Mouse (Mus musculus) kidney, postnatal 0 days (tissue): ENCODE data around the gene Arhgap9. TPM values are rescaled to one million over a fixed set of nuclear protein-coding genes. Genes with fewer than 3 reads are reported as not detected.

ENCODE experiments used
- ATAC-seq: fragments of 200-750 bp; cut with Nextera tagmentation; replicated peaks from 2 replicates; pipeline ENCODE4 v1.8.0; 2017; ENCODE audit warnings: low read depth, moderate number of reproducible peaks, moderate TSS enrichment, moderate library complexity; ENCODE audit not compliant: low FRiP score
- DNase-seq: peaks from one replicate; pipeline ENCODE4 v3.0.0-alpha.2; 2016; ENCODE audit warnings: low spot score
- H3K27ac ChIP-seq: fragments of 300-500 bp; sonication (generic); 2 replicates; pipeline ENCODE4 v1.5.1; 2014; ENCODE audit warnings: mild to moderate bottlenecking
- H3K27me3 ChIP-seq: fragments of 300-500 bp; sonication (generic); 2 replicates; pipeline ENCODE4 v1.6.1; 2014; ENCODE audit warnings: low read length, mixed read lengths; ENCODE audit not compliant: insufficient read depth
- H3K36me3 ChIP-seq: fragments of 300-500 bp; sonication (generic); 2 replicates; pipeline ENCODE4 v1.6.1; 2014; ENCODE audit warnings: low read length, mixed read lengths; ENCODE audit not compliant: insufficient read depth
- H3K4me1 ChIP-seq: fragments of 300-500 bp; sonication (generic); replicated peaks from 2 replicates; pipeline ENCODE4 v1.6.1; 2014; ENCODE audit warnings: antibody characterized with exemption, low read length, mixed read lengths; ENCODE audit not compliant: insufficient read depth
- H3K4me2 ChIP-seq: fragments of 300-500 bp; sonication (generic); 2 replicates; pipeline ENCODE4 v1.6.1; 2014; ENCODE audit warnings: mild to moderate bottlenecking, low read length, moderate library complexity, mixed read lengths
- H3K4me3 ChIP-seq: fragments of 300-500 bp; sonication (generic); replicated peaks from 2 replicates; pipeline ENCODE4 v1.5.1; 2014; ENCODE audit warnings: low read depth, low read length
- H3K9ac ChIP-seq: fragments of 300-500 bp; sonication (generic); 2 replicates; pipeline ENCODE4 v1.6.1; 2014; ENCODE audit warnings: low read depth, low read length
- H3K9me3 ChIP-seq: fragments of 300-500 bp; sonication (generic); replicated peaks from 2 replicates; pipeline ENCODE4 v1.6.1; 2016; ENCODE audit warnings: low read length, inconsistent platforms, mixed read lengths
- CTCF ChIP-seq: IDR thresholded peaks from 2 replicates; pipeline ENCODE4 v1.5.1; 2016; ENCODE audit warnings: antibody characterized with exemption, low read depth, mild to moderate bottlenecking, moderate library complexity
- WGBS: fragments of 180-500 bp; shearing (Covaris S2); extraction: QIAGEN DNeasy Blood & Tissue Kit; methylation state at CpG from one replicate; pipeline ENCODE4 v1.1.7; 2014; 5-methylcytosine and 5-hydroxymethylcytosine counted together
- polyA plus RNA-seq: library from polyadenylated mRNA; unstranded; fragments of >200 nt; fragmentation: Nextera tagmentation; extraction: Ambion mirVana; gene quantifications from 2 replicates; pipeline ENCODE4 v1.2.1, GENCODE M21; 2015

Arhgap9 gene
- polyA plus RNA-seq, 1 experiment from 2014 or later, result 3.8 TPM

DNA sequence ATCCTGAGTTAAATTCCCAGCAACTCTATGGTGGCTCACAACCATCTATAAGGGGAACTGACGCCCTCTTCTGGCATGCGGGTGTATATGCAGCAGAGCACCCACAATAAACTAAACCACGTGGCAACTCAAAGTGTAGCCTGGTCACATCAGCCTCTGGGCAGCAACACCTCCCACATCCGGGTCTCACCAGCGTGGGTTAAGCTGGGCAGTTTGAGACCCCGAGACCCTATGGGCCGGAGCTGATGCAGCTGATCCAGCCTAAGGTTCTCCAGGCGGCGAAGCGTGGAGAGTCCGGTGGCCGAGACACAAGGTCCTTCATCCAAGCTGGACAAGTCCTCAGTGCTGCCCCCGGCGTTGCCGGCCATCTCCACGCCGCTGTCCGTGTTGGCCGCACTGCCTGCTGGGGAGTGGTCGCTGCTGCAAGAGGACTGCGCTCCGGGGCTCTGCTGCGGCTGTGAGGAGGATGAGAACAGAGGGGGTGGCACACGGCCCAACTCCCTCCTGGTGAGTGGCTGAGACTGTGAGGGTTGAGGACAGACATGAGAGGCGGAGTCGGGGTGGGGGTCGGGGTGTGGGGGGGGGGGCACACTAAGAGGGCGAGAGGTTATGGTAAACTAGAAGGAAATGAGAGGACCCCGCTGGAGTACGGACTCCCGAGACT lies 10.6 kb downstream of the Arhgap9 start:
- Histone ChIP-seq H3K36me3 (no peaks in the 10 kb centered on the region), H3K4me3 (no peak overlapping the region), H3K4me2 (peak overlapping the region; percentile 19; the same call in 1 of the 2 replicates), H3K27me3 (peaks cover 8% of the 10 kb centered on the region; the same call in 1 of the 2 replicates), H3K27ac (no peak overlapping the region), H3K4me1 (no peaks in the 10 kb centered on the region), H3K9me3 (no peaks in the 10 kb centered on the region), H3K9ac (no peak overlapping the region)
- WGBS, result 43% methylated on average over 31 of the region's 31 CpGs
- ATAC-seq (no peak; the same call in 1 of the 2 replicates), DNase-seq (no peak)
- peak; percentile 38 for TF ChIP-seq CTCF

GRCm38 (mm10) chr10:127333152-127333551 lies 11.4 kb downstream of the Arhgap9 start:
- no peaks in the 10 kb centered on the region for H3K9me3 ChIP-seq
- no peaks in the 10 kb centered on the region for H3K27me3 ChIP-seq
- no peak overlapping the region for H3K4me2 ChIP-seq
- ATAC-seq (no peak), DNase-seq (no peak)
- H3K4me1 ChIP-seq, result no peaks in the 10 kb centered on the region
- H3K4me3 ChIP-seq, result no peak overlapping the region
- TF ChIP-seq CTCF, result peak; percentile 63
- no peak overlapping the region for H3K9ac ChIP-seq
- 79% methylated on average over 5 of the region's 5 CpGs for WGBS
- no peak overlapping the region for H3K27ac ChIP-seq
- no peaks in the 10 kb centered on the region for H3K36me3 ChIP-seq

- 0 out of 2 replicates have a peak, but pooled peaks cover 2% of the 10 kb centered on the region for H3K27me3 ChIP-seq
- no peak for TF ChIP-seq CTCF
- H3K9me3 ChIP-seq, result no peaks in the 10 kb centered on the region
- DNase-seq, result no peak
- no peak for ATAC-seq
- 55% methylated on average over 1 of the region's 1 CpGs for WGBS
- peaks cover 4% of the 10 kb centered on the region; the same call in 1 of the 2 replicates for H3K4me1 ChIP-seq
- no peak overlapping the region for H3K4me3 ChIP-seq
- H3K4me2 ChIP-seq, result no peak overlapping the region
- H3K27ac ChIP-seq, result no peak overlapping the region
- no peak overlapping the region for H3K9ac ChIP-seq
- H3K36me3 ChIP-seq, result no peaks in the 10 kb centered on the region
Observed at GRCm38 (mm10) chr10:127335271-127335670, 13.5 kb downstream of the Arhgap9 start.

DNA sequence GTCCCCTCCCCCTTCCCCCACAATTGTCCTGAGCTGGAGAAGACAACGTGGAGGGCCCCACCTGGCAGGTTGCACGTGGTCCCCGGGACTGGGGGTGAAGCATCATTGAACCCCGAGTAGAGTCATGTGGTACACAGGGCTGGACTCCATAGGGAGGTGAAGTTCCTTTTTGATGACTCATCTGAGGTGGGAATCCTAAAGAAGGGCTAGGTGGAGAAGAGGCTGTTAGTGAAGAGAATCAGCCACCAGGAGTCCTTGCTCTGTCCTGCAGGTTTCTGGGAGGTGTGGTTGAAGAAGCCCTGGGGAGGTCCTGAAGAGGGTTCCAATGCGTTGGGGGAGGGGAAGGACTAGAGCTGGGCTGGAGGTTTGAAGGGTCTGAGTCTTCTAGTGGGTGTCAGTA lies 15.2 kb downstream of the Arhgap9 start:
- no peak for DNase-seq

GRCm38 (mm10) chr10:127337536-127338099 lies 15.9 kb downstream of the Arhgap9 start:
- Histone ChIP-seq H3K27ac (no peak overlapping the region), H3K27me3 (0 out of 2 replicates have a peak, but pooled peaks cover 7% of the 10 kb centered on the region), H3K9ac (no peak overlapping the region), H3K36me3 (no peaks in the 10 kb centered on the region), H3K9me3 (no peaks in the 10 kb centered on the region), H3K4me1 (peaks cover 7% of the 10 kb centered on the region; the same call in 1 of the 2 replicates), H3K4me2 (no peak overlapping the region), H3K4me3 (no peak overlapping the region)
- ATAC-seq (no peak), DNase-seq (no peak)
- no peak for TF ChIP-seq CTCF
- 84% methylated on average over 6 of the region's 6 CpGs for WGBS

More for the DNA sequence above, 15.2 kb downstream of the Arhgap9 start:
- no peaks in the 10 kb centered on the region for H3K36me3 ChIP-seq
- no peaks in the 10 kb centered on the region for H3K9me3 ChIP-seq
- 0 out of 2 replicates have a peak, but pooled peaks cover 7% of the 10 kb centered on the region for H3K27me3 ChIP-seq
- TF ChIP-seq CTCF, result no peak
- H3K4me3 ChIP-seq, result no peak overlapping the region
- 73% methylated on average over 5 of the region's 5 CpGs for WGBS
- no peak overlapping the region for H3K4me2 ChIP-seq
- H3K4me1 ChIP-seq, result peaks cover 7% of the 10 kb centered on the region; the same call in 1 of the 2 replicates
- no peak overlapping the region for H3K9ac ChIP-seq
- H3K27ac ChIP-seq, result no peak overlapping the region
- ATAC-seq, result no peak

DNA sequence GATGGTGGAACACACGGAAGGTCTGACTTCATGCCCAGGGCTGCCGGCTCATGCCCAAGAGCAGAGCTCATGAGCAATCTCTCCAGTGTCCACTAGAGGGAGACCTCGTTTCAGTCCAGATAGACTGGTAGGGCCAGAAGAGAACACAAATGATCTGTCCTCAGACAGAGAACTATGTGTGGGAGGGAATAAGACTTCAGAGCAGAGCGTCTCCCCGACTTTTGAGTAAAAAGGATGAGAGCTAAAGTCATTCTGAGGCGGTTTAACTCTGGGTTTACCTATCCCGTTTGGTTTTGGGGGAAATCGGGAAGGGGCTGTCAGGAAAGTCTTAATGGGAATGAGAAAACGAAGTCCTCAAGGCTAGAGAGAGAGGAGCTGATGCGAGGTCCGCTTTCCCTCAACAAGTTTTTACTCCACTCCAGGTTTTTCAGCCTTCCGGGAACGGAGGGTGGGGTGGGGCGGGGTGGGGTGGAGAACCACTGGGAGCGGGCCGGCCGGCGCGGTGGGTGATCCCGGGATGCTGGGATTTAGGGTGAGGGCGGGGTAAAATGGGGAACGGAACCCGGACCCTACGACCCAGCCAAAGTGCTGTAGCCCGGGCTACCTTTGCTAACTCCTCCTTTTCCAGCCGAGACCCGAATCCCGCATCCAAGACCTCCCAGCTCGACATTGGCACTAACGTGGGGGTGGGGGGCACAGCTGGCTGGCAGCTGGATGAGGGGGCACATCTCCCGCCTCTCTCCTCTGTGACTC lies 17.3 kb downstream of the Arhgap9 start:
- ATAC-seq (peak; percentile 66), DNase-seq (peak; percentile 97)
- 0 out of 2 replicates have a peak, but pooled peaks cover 7% of the 10 kb centered on the region for H3K27me3 ChIP-seq
- peaks cover 7% of the 10 kb centered on the region; the same call in 1 of the 2 replicates for H3K4me1 ChIP-seq
- peak overlapping the region; percentile 89 for H3K27ac ChIP-seq
- WGBS, result under 1% methylated on average over 31 of the region's 31 CpGs
- peak overlapping the region; percentile 50 for H3K9ac ChIP-seq
- H3K9me3 ChIP-seq, result no peaks in the 10 kb centered on the region
- H3K4me3 ChIP-seq, result peak overlapping the region; percentile 47
- H3K4me2 ChIP-seq, result peak overlapping the region; percentile 86
- H3K36me3 ChIP-seq, result no peaks in the 10 kb centered on the region
- TF ChIP-seq CTCF, result peak; percentile 96
